Mouse (Mus musculus): ENCODE results near the gene Asb5. TPM values are rescaled to one million over a fixed set of nuclear protein-coding genes. Genes with fewer than 3 reads are reported as not detected.

Asb5 gene
- polyA plus RNA-seq, 1 experiment = not detected

DNA sequence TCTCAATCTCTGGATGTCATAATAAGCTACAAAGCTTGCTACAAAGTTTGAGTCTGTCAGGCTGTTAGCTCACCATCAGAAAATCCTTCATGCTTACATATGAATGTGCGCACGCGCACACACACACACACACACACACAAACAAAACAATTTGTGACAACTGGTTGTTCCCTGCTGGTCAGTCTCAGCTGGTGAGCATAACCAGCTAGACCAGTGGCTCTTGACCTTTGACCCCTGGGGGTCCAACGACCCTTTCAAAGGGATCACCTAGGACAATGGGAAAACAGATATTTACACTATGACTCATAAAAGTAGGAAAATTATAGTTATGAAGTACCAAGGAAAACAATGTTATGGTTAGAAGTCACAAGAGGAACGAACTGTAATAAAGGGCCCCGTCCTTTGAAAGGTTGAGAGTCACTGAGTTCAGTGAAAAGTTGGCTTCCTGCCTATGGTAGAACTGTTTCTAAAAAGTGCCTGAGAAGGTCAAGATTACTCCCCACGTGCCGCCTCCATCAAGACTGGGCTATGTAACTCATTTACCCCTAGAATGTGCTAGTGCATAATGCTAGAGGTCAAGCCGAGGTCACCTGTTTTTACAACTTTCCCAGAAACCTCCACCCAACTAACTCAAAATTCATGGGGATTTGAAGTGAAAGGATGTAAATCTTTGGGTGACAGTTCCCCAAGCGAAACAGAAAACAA, 10.5 kb upstream of the Asb5 start:
- 78% methylated on average over 10 of the region's 10 CpGs for WGBS

DNA sequence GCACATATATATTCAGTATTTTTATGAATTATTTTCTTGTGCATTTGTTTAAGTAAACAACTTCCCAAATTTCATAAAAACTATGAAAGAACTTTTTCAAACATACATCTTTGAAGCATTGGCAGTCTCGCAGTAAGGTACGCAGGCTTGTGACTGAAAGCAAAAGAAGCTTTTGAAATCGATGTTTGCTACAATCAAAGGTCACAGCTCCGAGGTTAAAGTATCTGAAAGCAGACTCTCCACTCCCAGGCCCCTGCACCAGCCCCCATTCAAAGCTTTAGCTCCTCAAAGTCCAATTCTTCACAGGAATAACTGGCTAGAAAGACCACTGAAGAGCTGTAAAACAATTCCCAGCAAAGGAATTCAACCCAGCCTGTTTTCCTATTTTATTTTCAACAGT, 8.9 kb upstream of the Asb5 start:
- 88% methylated on average over 4 of the region's 4 CpGs for WGBS
- Histone ChIP-seq H3K4me3 (replicated peaks; ENCODE audit: control insufficient read depth, low read depth, low read length) (no peak overlapping the region), H3K27ac (ENCODE audit: control insufficient read depth, insufficient read depth, low read depth, low read length, poor library complexity) (no peak overlapping the region)

More for the DNA sequence above, 10.5 kb upstream of the Asb5 start:
- TF ChIP-seq CTCF (IDR thresholded peaks at IDR 0.05; ENCODE audit: control insufficient read depth, insufficient read depth, low read length) (no peak), POLR2A (IDR thresholded peaks at IDR 0.05; ENCODE audit: borderline replicate concordance, control insufficient read depth, low read depth, low read length) (no peak)
- H3K4me3 ChIP-seq (replicated peaks; ENCODE audit: control insufficient read depth, low read depth, low read length) = no peak overlapping the region
- no peak overlapping the region for H3K27ac ChIP-seq (ENCODE audit: control insufficient read depth, insufficient read depth, low read depth, low read length, poor library complexity)
- H3K4me1 ChIP-seq (ENCODE audit: control insufficient read depth, insufficient read depth, low read length) = no peaks in the 10 kb centered on the region

DNA sequence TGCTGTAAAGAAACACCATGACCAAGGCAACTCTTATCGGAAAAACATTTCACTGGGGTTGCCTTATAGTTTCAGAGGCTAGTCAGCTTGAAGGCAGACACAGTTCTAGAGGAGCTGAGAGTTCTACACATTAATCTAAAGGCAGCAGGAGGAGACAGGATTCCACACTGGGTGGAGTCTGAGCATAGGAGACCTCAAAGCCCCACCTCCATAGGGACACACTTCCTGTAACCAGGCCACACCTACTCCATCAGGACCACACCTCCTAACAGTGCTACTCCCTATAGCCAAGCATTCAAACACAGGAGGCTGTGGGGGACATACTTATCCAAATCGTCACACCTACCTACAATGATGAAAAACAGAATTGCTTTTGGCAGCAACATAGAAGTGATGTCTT, 3.8 kb upstream of the Asb5 start:
- Histone ChIP-seq H3K4me3 (replicated peaks; ENCODE audit: control insufficient read depth, low read depth, low read length) (no peak overlapping the region), H3K27ac (ENCODE audit: control insufficient read depth, insufficient read depth, low read depth, low read length, poor library complexity) (no peak overlapping the region), H3K4me1 (ENCODE audit: control insufficient read depth, insufficient read depth, low read length) (no peaks in the 10 kb centered on the region; the same call in 1 of the 2 replicates)
- no peak for TF ChIP-seq POLR2A (IDR thresholded peaks at IDR 0.05; ENCODE audit: borderline replicate concordance, control insufficient read depth, low read depth, low read length)
- no peak for TF ChIP-seq CTCF (IDR thresholded peaks at IDR 0.05; ENCODE audit: control insufficient read depth, insufficient read depth, low read length)
- 80% methylated on average over 2 of the region's 2 CpGs for WGBS

More for the DNA sequence above, 8.9 kb upstream of the Asb5 start:
- H3K4me1 ChIP-seq (ENCODE audit: control insufficient read depth, insufficient read depth, low read length) = no peaks in the 10 kb centered on the region
- TF ChIP-seq CTCF (IDR thresholded peaks at IDR 0.05; ENCODE audit: control insufficient read depth, insufficient read depth, low read length) = no peak
- TF ChIP-seq POLR2A (IDR thresholded peaks at IDR 0.05; ENCODE audit: borderline replicate concordance, control insufficient read depth, low read depth, low read length) = no peak

DNA sequence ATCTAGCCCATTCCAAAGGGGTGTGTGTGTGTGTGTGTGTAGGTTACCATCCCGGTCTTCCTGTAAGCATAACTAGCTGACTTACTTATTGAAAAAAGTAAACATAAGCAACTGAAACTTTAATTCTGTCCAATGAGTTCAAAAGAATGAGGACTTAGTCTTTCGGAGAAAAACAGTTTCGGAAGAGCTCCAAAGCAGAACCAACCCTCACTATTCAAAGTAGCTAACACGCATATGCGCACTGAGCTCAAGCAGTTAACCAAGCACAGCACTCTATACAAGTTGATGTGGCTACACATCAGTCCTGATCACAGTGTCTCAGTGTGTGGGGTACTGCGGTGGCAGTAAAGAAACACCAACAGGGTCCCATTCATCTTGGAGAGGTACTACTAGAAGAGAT, 2.7 kb upstream of the Asb5 start:
- H3K4me3 ChIP-seq (replicated peaks; ENCODE audit: control insufficient read depth, low read depth, low read length) = no peak overlapping the region
- TF ChIP-seq POLR2A (IDR thresholded peaks at IDR 0.05; ENCODE audit: borderline replicate concordance, control insufficient read depth, low read depth, low read length) (no peak), CTCF (IDR thresholded peaks at IDR 0.05; ENCODE audit: control insufficient read depth, insufficient read depth, low read length) (no peak)
- H3K4me1 ChIP-seq (ENCODE audit: control insufficient read depth, insufficient read depth, low read length) = no peaks in the 10 kb centered on the region; the same call in 1 of the 2 replicates
- H3K27ac ChIP-seq (ENCODE audit: control insufficient read depth, insufficient read depth, low read depth, low read length, poor library complexity) = no peak overlapping the region
- 95% methylated on average over 6 of the region's 6 CpGs for WGBS

DNA sequence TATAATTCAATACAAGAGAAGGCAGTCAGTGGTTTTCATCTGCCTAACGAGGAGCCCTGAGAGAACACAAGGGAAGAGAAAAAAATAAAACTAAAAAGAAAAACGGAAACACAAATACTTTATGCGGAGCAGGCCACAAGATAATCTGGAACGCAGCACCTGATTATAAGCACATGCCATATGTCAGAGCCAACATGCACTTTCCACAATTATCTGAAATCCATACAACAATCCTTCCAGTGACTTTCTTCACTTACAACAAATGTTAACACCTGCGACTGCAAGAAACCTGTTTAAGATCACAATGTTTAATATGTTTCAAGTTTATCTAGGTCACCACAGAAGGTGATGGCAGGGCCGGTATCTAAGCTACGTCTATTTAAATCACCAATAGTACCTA, 809 bp upstream of the Asb5 start:
- TF ChIP-seq CTCF (IDR thresholded peaks at IDR 0.05; ENCODE audit: control insufficient read depth, insufficient read depth, low read length) (no peak), POLR2A (IDR thresholded peaks at IDR 0.05; ENCODE audit: borderline replicate concordance, control insufficient read depth, low read depth, low read length) (no peak)
- Histone ChIP-seq H3K27ac (ENCODE audit: control insufficient read depth, insufficient read depth, low read depth, low read length, poor library complexity) (no peak overlapping the region), H3K4me3 (replicated peaks; ENCODE audit: control insufficient read depth, low read depth, low read length) (no peak overlapping the region), H3K4me1 (ENCODE audit: control insufficient read depth, insufficient read depth, low read length) (no peaks in the 10 kb centered on the region; the same call in 1 of the 2 replicates)
- WGBS = 39% methylated on average over 7 of the region's 7 CpGs

DNA sequence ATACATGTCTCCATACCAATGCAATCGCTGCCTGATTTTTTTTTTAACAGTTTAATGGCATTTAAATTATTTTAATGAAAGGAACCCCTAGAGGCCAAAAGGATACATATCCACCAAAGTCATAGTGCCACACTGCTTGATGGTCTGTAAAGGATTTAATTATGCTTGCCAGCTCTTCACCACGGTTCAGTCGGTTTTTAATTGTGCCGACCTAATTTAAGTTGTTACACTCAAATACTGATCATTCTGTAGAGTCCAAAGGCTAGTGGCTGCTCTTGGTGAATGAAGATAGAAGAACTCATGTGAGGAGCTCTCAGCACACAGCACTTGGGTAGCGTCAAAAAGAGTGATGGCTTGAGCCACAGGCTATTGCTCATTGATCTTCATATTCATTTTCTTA, 5.8 kb downstream of the Asb5 start:
- Histone ChIP-seq H3K4me1 (ENCODE audit: control insufficient read depth, insufficient read depth, low read length) (no peaks in the 10 kb centered on the region), H3K27ac (ENCODE audit: control insufficient read depth, insufficient read depth, low read depth, low read length, poor library complexity) (no peak overlapping the region), H3K4me3 (replicated peaks; ENCODE audit: control insufficient read depth, low read depth, low read length) (no peak overlapping the region)
- WGBS = 84% methylated on average over 5 of the region's 5 CpGs
- no peak for TF ChIP-seq CTCF (IDR thresholded peaks at IDR 0.05; ENCODE audit: control insufficient read depth, insufficient read depth, low read length)
- no peak for TF ChIP-seq POLR2A (IDR thresholded peaks at IDR 0.05; ENCODE audit: borderline replicate concordance, control insufficient read depth, low read depth, low read length)

DNA sequence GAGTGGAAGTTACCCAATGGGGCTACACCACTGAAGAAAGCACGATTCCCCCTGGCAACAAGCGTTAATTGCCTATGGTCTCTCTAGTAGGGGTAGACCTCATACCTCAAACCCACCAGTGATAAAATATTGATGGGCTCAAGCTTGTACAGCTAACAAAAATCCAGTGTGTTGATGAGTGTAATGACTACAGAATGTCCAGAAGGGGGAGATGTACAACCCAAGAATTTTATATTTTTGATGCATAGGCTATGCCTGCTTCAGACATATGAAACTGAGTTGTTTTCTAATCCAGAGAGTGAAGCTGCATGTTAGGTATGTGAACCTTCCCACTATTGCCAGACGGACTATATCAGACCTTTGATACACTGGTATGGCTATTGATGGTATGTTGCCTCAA, 7.9 kb downstream of the Asb5 start:
- 60% methylated on average over 3 of the region's 3 CpGs for WGBS
- Histone ChIP-seq H3K27ac (ENCODE audit: control insufficient read depth, insufficient read depth, low read depth, low read length, poor library complexity) (no peak overlapping the region), H3K4me3 (replicated peaks; ENCODE audit: control insufficient read depth, low read depth, low read length) (no peak overlapping the region), H3K4me1 (ENCODE audit: control insufficient read depth, insufficient read depth, low read length) (no peaks in the 10 kb centered on the region)
- TF ChIP-seq POLR2A (IDR thresholded peaks at IDR 0.05; ENCODE audit: borderline replicate concordance, control insufficient read depth, low read depth, low read length) (no peak), CTCF (IDR thresholded peaks at IDR 0.05; ENCODE audit: control insufficient read depth, insufficient read depth, low read length) (no peak)

DNA sequence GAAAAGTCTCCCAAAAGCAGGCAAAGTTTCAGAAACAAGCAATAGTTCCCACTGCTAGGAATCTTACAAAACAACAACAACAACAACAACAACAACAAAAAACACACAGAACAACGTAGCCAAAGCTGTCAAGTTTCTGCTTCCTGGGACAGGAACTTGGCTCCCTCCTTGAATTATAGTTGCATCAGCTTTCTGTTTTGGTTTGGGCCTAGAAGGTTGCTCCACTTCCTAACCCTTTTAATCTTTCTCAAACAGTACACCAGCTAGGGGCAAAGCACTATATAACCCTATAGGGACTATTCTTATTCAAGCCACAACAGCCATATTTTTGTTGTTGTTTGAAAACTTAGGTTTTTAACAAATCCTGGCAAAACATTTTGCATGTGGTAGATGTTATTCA, 12.0 kb downstream of the Asb5 start:
- Histone ChIP-seq H3K4me1 (ENCODE audit: control insufficient read depth, insufficient read depth, low read length) (no peaks in the 10 kb centered on the region), H3K27ac (ENCODE audit: control insufficient read depth, insufficient read depth, low read depth, low read length, poor library complexity) (no peak overlapping the region), H3K4me3 (replicated peaks; ENCODE audit: control insufficient read depth, low read depth, low read length) (no peak overlapping the region)
- 13% methylated on average over 1 of the region's 1 CpGs for whole genome bisulfite sequencing
- no peak for TF ChIP-seq POLR2A (IDR thresholded peaks at IDR 0.05; ENCODE audit: borderline replicate concordance, control insufficient read depth, low read depth, low read length)
- TF ChIP-seq CTCF (IDR thresholded peaks at IDR 0.05; ENCODE audit: control insufficient read depth, insufficient read depth, low read length) = no peak

All from bone marrow, adult 2 months (tissue).